Mouse (Mus musculus): ENCODE measurements around the gene Klc2. TPM values are rescaled to one million over a fixed set of nuclear protein-coding genes. Genes with fewer than 3 reads are reported as not detected.
A peak's percentile ranks its signal among the peaks of the same experiment; 100 is the strongest.

Gene Klc2
- polyA plus RNA-seq, 1 experiment from 2014 or later, result 85.6 TPM

DNA sequence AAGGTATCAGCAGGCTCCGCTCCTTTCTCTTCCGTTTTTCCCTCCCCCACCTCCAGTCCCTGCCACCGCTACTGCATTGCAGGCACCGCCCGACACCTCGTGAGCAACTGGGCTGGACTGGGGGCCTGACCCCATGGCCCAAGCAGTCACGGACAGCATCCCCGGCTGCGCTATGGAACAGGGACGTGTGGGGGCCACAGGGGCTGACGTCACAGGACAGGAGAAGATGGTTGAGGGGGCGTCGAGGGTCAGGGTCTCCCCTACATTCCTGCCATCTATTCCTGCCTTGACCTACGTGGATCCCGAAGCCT lies 33.6 kb downstream of the Klc2 start:
- peaks cover 8% of the 10 kb centered on the region for H3K36me3 ChIP-seq (ENCODE audit: control insufficient read depth, insufficient read depth, low read length)
- no peak for ATAC-seq
- H3K4me1 ChIP-seq (ENCODE audit: control insufficient read depth, insufficient read depth, low read depth, low read length), result peaks cover 16% of the 10 kb centered on the region
- 3% methylated on average over 15 of the region's 15 CpGs for WGBS
- peaks cover 41% of the 10 kb centered on the region for H3K27me3 ChIP-seq (replicated peaks; ENCODE audit: control insufficient read depth, insufficient read depth, low read length)
- no peaks in the 10 kb centered on the region for H3K9me3 ChIP-seq (ENCODE audit: control insufficient read depth, low read length)
- H3K27ac ChIP-seq (ENCODE audit: low read depth, low read length), result peak overlapping the region; percentile 64; the same call in 1 of the 2 replicates
- H3K4me3 ChIP-seq (ENCODE audit: low read length), result peak overlapping the region; percentile 70
- peak overlapping the region; percentile 73 for H3K4me2 ChIP-seq (ENCODE audit: low read length)
- H3K9ac ChIP-seq (ENCODE audit: low read depth, low read length), result peak overlapping the region; percentile 84

DNA sequence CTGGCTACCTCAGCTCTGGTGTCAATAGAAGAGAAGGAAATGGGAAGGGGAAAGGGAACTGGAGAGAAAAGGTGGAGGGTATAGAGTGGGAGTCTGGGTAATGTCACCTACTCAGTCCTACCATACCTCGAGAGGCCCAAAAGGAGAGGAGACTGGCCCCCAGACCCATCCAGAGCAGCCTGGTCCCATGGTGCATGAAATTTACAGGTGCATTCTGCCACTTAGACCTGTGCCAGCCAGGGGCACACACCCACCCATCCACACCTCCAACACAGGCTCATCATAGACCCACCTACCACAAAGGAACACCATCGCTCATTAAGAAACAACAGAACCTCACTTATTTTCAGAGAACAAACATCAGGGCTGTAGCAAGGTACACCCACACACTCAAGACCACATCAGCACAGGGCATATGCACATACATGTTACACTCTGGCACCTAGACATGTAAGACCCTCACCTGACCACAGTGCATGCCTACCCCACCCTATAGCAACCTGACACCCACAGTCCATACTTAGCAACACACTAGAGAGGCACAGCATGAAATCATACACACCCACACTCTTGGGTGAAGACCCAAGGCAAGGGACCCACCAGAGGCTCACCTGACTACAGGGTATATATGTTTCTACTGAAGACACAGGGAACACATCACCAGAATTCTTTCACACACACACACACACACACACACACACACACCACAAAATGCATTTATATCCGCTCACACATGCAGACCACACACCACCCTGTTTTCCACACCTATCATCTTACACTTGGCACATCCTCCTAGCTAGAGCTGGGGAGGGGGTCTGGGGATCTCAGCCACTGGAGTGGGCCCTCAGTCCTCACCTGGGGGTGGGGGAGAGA lies 34.2 kb downstream of the Klc2 start:
- Histone ChIP-seq H3K4me2 (ENCODE audit: low read length) (peak overlapping the region; percentile 73), H3K27me3 (replicated peaks; ENCODE audit: control insufficient read depth, insufficient read depth, low read length) (peaks cover 42% of the 10 kb centered on the region), H3K4me1 (ENCODE audit: control insufficient read depth, insufficient read depth, low read depth, low read length) (peaks cover 12% of the 10 kb centered on the region), H3K9ac (ENCODE audit: low read depth, low read length) (peak overlapping the region; percentile 84), H3K27ac (ENCODE audit: low read depth, low read length) (peak overlapping the region; percentile 64; the same call in 1 of the 2 replicates), H3K36me3 (ENCODE audit: control insufficient read depth, insufficient read depth, low read length) (peaks cover 4% of the 10 kb centered on the region), H3K9me3 (ENCODE audit: control insufficient read depth, low read length) (no peaks in the 10 kb centered on the region), H3K4me3 (ENCODE audit: low read length) (peak overlapping the region; percentile 70)
- ATAC-seq, result no peak
- 78% methylated on average over 3 of the region's 3 CpGs for WGBS

- H3K9ac ChIP-seq (ENCODE audit: low read depth, low read length), result no peak overlapping the region
- no peaks in the 10 kb centered on the region for H3K9me3 ChIP-seq (ENCODE audit: control insufficient read depth, low read length)
- H3K27ac ChIP-seq (ENCODE audit: low read depth, low read length), result no peak overlapping the region
- no peak for ATAC-seq
- WGBS, result 78% methylated on average over 24 of the region's 24 CpGs
- peaks cover 7% of the 10 kb centered on the region for H3K4me1 ChIP-seq (ENCODE audit: control insufficient read depth, insufficient read depth, low read depth, low read length)
- H3K36me3 ChIP-seq (ENCODE audit: control insufficient read depth, insufficient read depth, low read length), result peaks cover 4% of the 10 kb centered on the region
- H3K4me3 ChIP-seq (ENCODE audit: low read length), result no peak overlapping the region
- H3K4me2 ChIP-seq (ENCODE audit: low read length), result no peak overlapping the region
- peaks cover 42% of the 10 kb centered on the region for H3K27me3 ChIP-seq (replicated peaks; ENCODE audit: control insufficient read depth, insufficient read depth, low read length)
These were observed 35.8 kb downstream of the Klc2 start for GRCm38 (mm10) chr19:5082596-5082995.

DNA sequence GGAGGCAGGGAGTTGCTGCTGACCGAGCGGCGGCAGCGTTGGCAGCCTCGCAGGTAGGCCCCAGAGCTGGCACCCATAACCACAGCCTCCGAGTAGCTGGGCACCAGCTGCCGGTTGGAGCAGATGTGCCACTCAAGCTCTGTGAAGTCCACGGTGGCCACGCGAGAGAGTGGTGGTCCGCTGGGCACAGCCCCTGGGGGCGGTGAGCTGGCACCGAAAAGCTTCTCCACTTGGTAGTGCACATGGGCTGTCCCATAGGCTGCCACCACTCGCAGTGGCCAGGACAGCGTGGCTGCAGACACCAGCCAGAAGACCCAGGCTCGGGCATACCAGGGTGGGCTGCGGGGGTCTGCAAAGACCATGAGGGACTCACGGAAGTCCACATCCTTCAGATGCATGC lies 36.4 kb downstream of the Klc2 start:
- H3K9ac ChIP-seq (ENCODE audit: low read depth, low read length), result no peak overlapping the region
- no peak overlapping the region for H3K4me3 ChIP-seq (ENCODE audit: low read length)
- no peak overlapping the region for H3K4me2 ChIP-seq (ENCODE audit: low read length)
- no peaks in the 10 kb centered on the region for H3K9me3 ChIP-seq (ENCODE audit: control insufficient read depth, low read length)
- 69% methylated on average over 17 of the region's 18 CpGs for WGBS
- peaks cover 42% of the 10 kb centered on the region for H3K27me3 ChIP-seq (replicated peaks; ENCODE audit: control insufficient read depth, insufficient read depth, low read length)
- H3K4me1 ChIP-seq (ENCODE audit: control insufficient read depth, insufficient read depth, low read depth, low read length), result peaks cover 3% of the 10 kb centered on the region
- H3K36me3 ChIP-seq (ENCODE audit: control insufficient read depth, insufficient read depth, low read length), result peaks cover 4% of the 10 kb centered on the region
- no peak overlapping the region for H3K27ac ChIP-seq (ENCODE audit: low read depth, low read length)
- no peak for ATAC-seq

DNA sequence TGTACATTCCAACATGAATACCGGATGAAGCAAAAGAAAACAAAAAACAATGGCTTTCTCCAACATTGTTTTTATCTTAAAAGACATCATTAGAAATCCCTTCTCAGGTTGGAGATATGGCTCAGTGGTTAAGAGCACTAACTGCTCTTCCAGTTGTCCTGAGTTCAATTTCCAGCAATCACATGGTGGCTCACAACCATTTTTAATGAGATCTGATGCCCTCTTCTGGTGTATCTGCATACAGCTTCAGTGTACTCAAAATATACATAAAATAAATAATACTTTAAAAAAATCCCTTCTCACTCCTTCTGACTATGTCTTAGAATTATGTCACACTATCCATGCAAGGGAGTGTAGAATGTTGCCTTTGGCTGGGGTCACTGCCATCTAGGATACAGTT lies 39.1 kb downstream of the Klc2 start:
- Histone ChIP-seq H3K9ac (ENCODE audit: low read depth, low read length) (no peak overlapping the region), H3K4me2 (ENCODE audit: low read length) (no peak overlapping the region), H3K4me3 (ENCODE audit: low read length) (no peak overlapping the region), H3K36me3 (ENCODE audit: control insufficient read depth, insufficient read depth, low read length) (peaks cover 4% of the 10 kb centered on the region), H3K9me3 (ENCODE audit: control insufficient read depth, low read length) (no peaks in the 10 kb centered on the region), H3K4me1 (ENCODE audit: control insufficient read depth, insufficient read depth, low read depth, low read length) (no peaks in the 10 kb centered on the region; the same call in 1 of the 2 replicates), H3K27me3 (replicated peaks; ENCODE audit: control insufficient read depth, insufficient read depth, low read length) (peaks cover 36% of the 10 kb centered on the region), H3K27ac (ENCODE audit: low read depth, low read length) (no peak overlapping the region)
- ATAC-seq, result no peak
- 88% methylated on average over 1 of the region's 1 CpGs for WGBS

GRCm38 (mm10) chr19:5073518-5073917 lies 44.8 kb downstream of the Klc2 start:
- Histone ChIP-seq H3K9me3 (ENCODE audit: control insufficient read depth, low read length) (no peaks in the 10 kb centered on the region), H3K9ac (ENCODE audit: low read depth, low read length) (no peak overlapping the region), H3K27me3 (replicated peaks; ENCODE audit: control insufficient read depth, insufficient read depth, low read length) (peaks cover 8% of the 10 kb centered on the region), H3K27ac (ENCODE audit: low read depth, low read length) (no peak overlapping the region), H3K4me2 (ENCODE audit: low read length) (no peak overlapping the region), H3K4me3 (ENCODE audit: low read length) (no peak overlapping the region), H3K4me1 (ENCODE audit: control insufficient read depth, insufficient read depth, low read depth, low read length) (peaks cover 14% of the 10 kb centered on the region), H3K36me3 (ENCODE audit: control insufficient read depth, insufficient read depth, low read length) (no peaks in the 10 kb centered on the region)
- WGBS, result 47% methylated on average over 5 of the region's 5 CpGs
- ATAC-seq, result no peak

GRCm38 (mm10) chr19:5073028-5073427 lies 45.3 kb downstream of the Klc2 start:
- 2% methylated on average over 15 of the region's 15 CpGs for WGBS
- peaks cover 19% of the 10 kb centered on the region for H3K4me1 ChIP-seq (ENCODE audit: control insufficient read depth, insufficient read depth, low read depth, low read length)
- H3K27ac ChIP-seq (ENCODE audit: low read depth, low read length), result no peak overlapping the region
- H3K4me3 ChIP-seq (ENCODE audit: low read length), result peak overlapping the region; percentile 24
- no peak for ATAC-seq
- H3K36me3 ChIP-seq (ENCODE audit: control insufficient read depth, insufficient read depth, low read length), result no peaks in the 10 kb centered on the region
- H3K27me3 ChIP-seq (replicated peaks; ENCODE audit: control insufficient read depth, insufficient read depth, low read length), result peaks cover 9% of the 10 kb centered on the region
- H3K9me3 ChIP-seq (ENCODE audit: control insufficient read depth, low read length), result no peaks in the 10 kb centered on the region
- H3K9ac ChIP-seq (ENCODE audit: low read depth, low read length), result no peak overlapping the region
- H3K4me2 ChIP-seq (ENCODE audit: low read length), result peak overlapping the region; percentile 81

- WGBS, result 2% methylated on average over 20 of the region's 20 CpGs
These were observed 45.9 kb downstream of the Klc2 start for GRCm38 (mm10) chr19:5072389-5073019.

More at GRCm38 (mm10) chr19:5072389-5073019, 45.9 kb downstream of the Klc2 start:
- Histone ChIP-seq H3K9ac (ENCODE audit: low read depth, low read length) (peak overlapping the region; percentile 63; the same call in 1 of the 2 replicates), H3K9me3 (ENCODE audit: control insufficient read depth, low read length) (no peaks in the 10 kb centered on the region), H3K4me3 (ENCODE audit: low read length) (peak overlapping the region; percentile 45), H3K4me1 (ENCODE audit: control insufficient read depth, insufficient read depth, low read depth, low read length) (peaks cover 23% of the 10 kb centered on the region), H3K27me3 (replicated peaks; ENCODE audit: control insufficient read depth, insufficient read depth, low read length) (peaks cover 9% of the 10 kb centered on the region), H3K4me2 (ENCODE audit: low read length) (peak overlapping the region; percentile 81), H3K27ac (ENCODE audit: low read depth, low read length) (no peak overlapping the region), H3K36me3 (ENCODE audit: control insufficient read depth, insufficient read depth, low read length) (no peaks in the 10 kb centered on the region)
- peak; percentile 7; the same call in 1 of the 2 replicates for ATAC-seq
